In the genomic region with DNA sequence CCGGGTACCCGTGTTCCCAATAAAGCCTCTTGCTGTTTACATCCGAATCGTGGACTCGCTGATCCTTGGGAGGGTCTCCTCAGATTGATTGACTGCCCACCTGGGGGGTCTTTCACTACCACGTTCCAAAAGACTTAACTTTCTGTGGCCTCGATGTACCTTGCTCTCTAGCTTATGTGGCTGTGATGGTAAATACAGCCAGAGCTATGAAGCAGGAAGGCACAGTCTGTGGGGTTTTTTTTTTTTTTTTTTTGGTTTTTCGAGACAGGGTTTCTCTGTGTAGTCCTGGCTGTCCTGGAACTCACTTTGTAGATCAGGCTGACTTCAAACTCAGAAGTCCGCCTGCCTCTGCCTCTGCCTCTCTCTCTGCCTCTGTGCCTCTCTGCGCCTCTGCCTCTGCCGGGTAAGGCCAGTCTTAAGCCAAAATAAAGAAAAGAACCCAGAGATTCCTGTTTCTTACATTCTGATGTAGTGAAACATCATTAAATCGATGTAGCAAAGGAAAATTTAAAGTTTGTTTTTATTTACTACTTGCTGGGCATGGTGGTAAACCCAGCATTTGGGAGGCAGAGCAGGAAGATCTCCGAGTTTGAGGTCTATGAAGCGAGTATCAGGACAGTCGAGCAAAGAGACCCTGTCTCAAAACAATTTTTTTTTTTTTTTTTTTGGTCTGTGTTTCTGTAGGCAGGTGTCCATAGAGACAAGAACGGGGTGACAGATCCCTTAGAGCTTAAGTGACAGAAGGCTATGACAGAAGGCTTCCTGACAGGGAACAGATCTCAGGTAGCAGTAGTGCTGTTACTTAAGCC, we compare ENCODE assay signal across 15 mouse cellular contexts. TPM values are rescaled to one million over a fixed set of nuclear protein-coding genes. Genes with fewer than 3 reads are reported as not detected.
"Had no signal": no experiment of that assay in that cellular context is flagged by ENCODE, and none has a peak within 500 bp of the region (broad histone marks: within the 10 kb centered on the region; RNA-seq: fewer than 3 reads in every experiment).

No protein-coding gene starts in this region.

RNA-seq across cellular contexts. Expression of gene Hist1h4m, which starts 8.7 kb away (rescaled TPM):
- polyA plus RNA-seq: lung, embryonic 15.5 days; lung, postnatal 0 days; macrophage; midbrain, embryonic 11.5 days; midbrain, embryonic 13.5 days; midbrain, embryonic 15.5 days; neural tube, embryonic 12.5 days; spleen, adult 2 months; stomach, postnatal 0 days; testis, adult 2 months; thymus, adult 2 months; urinary bladder, adult 2 months had no signal

RNA-seq across cellular contexts. Expression of gene Hist1h2ao, which starts 10.0 kb away (rescaled TPM):
- total RNA-seq: midbrain, postnatal 0 days had no signal
- polyA plus RNA-seq: lung, adult 2 months; lung, embryonic 15.5 days; lung, postnatal 0 days; macrophage; midbrain, embryonic 13.5 days; midbrain, embryonic 15.5 days; midbrain, postnatal 0 days; neural tube, embryonic 12.5 days; neural tube, embryonic 14.5 days; spleen, adult 2 months; testis, adult 2 months; thymus, adult 2 months; urinary bladder, adult 2 months had no signal

RNA-seq across cellular contexts. Expression of gene Hist1h4n, which starts 11.7 kb away (rescaled TPM):
- polyA plus RNA-seq: macrophage had no signal
